Mouse (Mus musculus) intestine, postnatal 0 days (tissue): ENCODE measurements around the gene Ick. TPM values are rescaled to one million over a fixed set of nuclear protein-coding genes. Genes with fewer than 3 reads are reported as not detected.
"Not testable (repeated sequence)": the region's sequence is repeated elsewhere in the genome, so short reads cannot be mapped to it uniquely, and the experiment has no call there.

Source experiments
- ATAC-seq: fragments of 200-750 bp; cut with Nextera tagmentation; 2 replicates; pipeline ENCODE4 v1.8.0; 2017; ENCODE audit warnings: mild to moderate bottlenecking, moderate TSS enrichment, moderate library complexity
- H3K27ac ChIP-seq: fragments of 300-500 bp; sonication (generic); 2 replicates; pipeline ENCODE4 v1.5.1; 2014; ENCODE audit warnings: mild to moderate bottlenecking, low read depth, low read length, moderate library complexity
- H3K27me3 ChIP-seq: fragments of 300-500 bp; sonication (generic); replicated peaks from 2 replicates; pipeline ENCODE4 v1.6.1; 2014; ENCODE audit warnings: low read length, mixed read lengths; ENCODE audit not compliant: control insufficient read depth, insufficient read depth
- H3K36me3 ChIP-seq: fragments of 300-500 bp; sonication (generic); 2 replicates; pipeline ENCODE4 v1.6.1; 2014; ENCODE audit warnings: mild to moderate bottlenecking, moderate library complexity; ENCODE audit not compliant: control insufficient read depth, insufficient read depth
- H3K4me1 ChIP-seq: fragments of 300-500 bp; sonication (generic); replicated peaks from 2 replicates; pipeline ENCODE4 v1.6.1; 2014; ENCODE audit warnings: antibody characterized with exemption, low read length, mixed read lengths; ENCODE audit not compliant: control insufficient read depth, insufficient read depth
- H3K4me2 ChIP-seq: fragments of 300-500 bp; sonication (generic); replicated peaks from 2 replicates; pipeline ENCODE4 v1.6.1; 2014; ENCODE audit warnings: low read depth, mild to moderate bottlenecking, moderate library complexity
- H3K4me3 ChIP-seq: fragments of 300-500 bp; sonication (generic); 2 replicates; pipeline ENCODE4 v1.5.1; 2014; ENCODE audit warnings: low read depth, low read length
- H3K9ac ChIP-seq: fragments of 300-500 bp; sonication (generic); 2 replicates; pipeline ENCODE4 v1.6.1; 2014; ENCODE audit warnings: mild to moderate bottlenecking, low read depth, low read length
- H3K9me3 ChIP-seq: fragments of 300-500 bp; sonication (generic); 2 replicates; pipeline ENCODE4 v1.6.1; 2016; ENCODE audit warnings: mixed run types; ENCODE audit not compliant: control insufficient read depth
- CTCF ChIP-seq: sonication (generic); IDR thresholded peaks from 2 replicates; pipeline ENCODE4 v1.5.1; 2016; ENCODE audit warnings: low read depth, mild to moderate bottlenecking, control low read depth, antibody characterized with exemption, moderate library complexity
- WGBS: fragments of 180-500 bp; shearing (Covaris S2); extraction: QIAGEN DNeasy Blood & Tissue Kit; methylation state at CpG from one replicate; pipeline ENCODE4 v1.1.7; 2014; 5-methylcytosine and 5-hydroxymethylcytosine counted together
- polyA plus RNA-seq: library from polyadenylated mRNA; unstranded; fragments of >200 nt; fragmentation: Nextera tagmentation; extraction: Ambion mirVana; gene quantifications from 2 replicates; pipeline ENCODE4 v1.2.1, GENCODE M21; 2015

Ick gene
- polyA plus RNA-seq, 1 experiment from 2014 or later: 27.3 TPM

GRCm38 (mm10) chr9:78175277-78176200 is 66.5 kb downstream of the Ick start:
- no peaks in the 10 kb centered on the region for H3K9me3 ChIP-seq
- ATAC-seq: peak; percentile 97
- H3K27ac ChIP-seq: peak overlapping the region; percentile 99
- H3K4me1 ChIP-seq: no peaks in the 10 kb centered on the region; the same call in 1 of the 2 replicates
- H3K27me3 ChIP-seq: no peaks in the 10 kb centered on the region
- TF ChIP-seq CTCF: peak; percentile 22; the same call in 1 of the 2 replicates
- peak overlapping the region; percentile 75 for H3K9ac ChIP-seq
- H3K4me3 ChIP-seq: peak overlapping the region; percentile 59
- H3K4me2 ChIP-seq: peak overlapping the region; percentile 75
- under 1% methylated on average over 48 of the region's 58 CpGs for WGBS
- no peaks in the 10 kb centered on the region for H3K36me3 ChIP-seq

DNA sequence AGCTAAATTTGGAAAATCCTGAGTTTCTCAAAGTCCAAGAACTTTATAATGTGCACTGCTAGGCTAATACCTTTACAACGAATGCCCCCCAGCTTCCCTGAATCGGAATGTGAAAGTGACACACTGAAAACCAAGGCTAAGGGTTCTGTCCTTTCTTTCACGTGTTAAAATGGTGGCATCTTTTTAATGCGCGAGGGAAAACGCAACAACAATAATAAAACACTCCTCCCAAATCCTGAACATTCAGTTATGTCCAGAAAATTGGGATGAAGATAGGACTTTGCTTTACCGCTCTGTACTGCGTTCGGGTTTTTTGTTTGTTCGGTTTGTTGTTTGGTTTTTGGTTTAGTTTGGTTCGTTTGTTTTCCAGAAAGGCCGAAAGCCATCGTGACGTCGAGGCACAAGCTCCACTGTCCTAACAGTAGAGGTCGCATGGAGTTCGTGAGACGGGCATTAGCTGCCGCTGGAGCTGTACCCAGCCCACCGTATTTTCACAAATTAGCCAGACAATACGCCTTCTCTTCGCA is 67.3 kb downstream of the Ick start:
- H3K27ac ChIP-seq: peak overlapping the region; percentile 99
- peak; percentile 85 for TF ChIP-seq CTCF
- WGBS: under 1% methylated on average over 22 of the region's 22 CpGs

GRCm38 (mm10) chr9:78176831-78177230 is 67.8 kb downstream of the Ick start:
- peak overlapping the region; percentile 99 for H3K27ac ChIP-seq
- H3K4me2 ChIP-seq: peak overlapping the region; percentile 75
- H3K4me1 ChIP-seq: no peaks in the 10 kb centered on the region; the same call in 1 of the 2 replicates
- TF ChIP-seq CTCF: no peak
- no peaks in the 10 kb centered on the region for H3K27me3 ChIP-seq
- 12% methylated on average over 7 of the region's 7 CpGs for WGBS
- peak overlapping the region; percentile 75; the same call in 1 of the 2 replicates for H3K9ac ChIP-seq
- H3K36me3 ChIP-seq: no peaks in the 10 kb centered on the region
- ATAC-seq: peak; percentile 42
- no peaks in the 10 kb centered on the region for H3K9me3 ChIP-seq
- H3K4me3 ChIP-seq: peak overlapping the region; percentile 59

More for the DNA sequence above, 67.3 kb downstream of the Ick start:
- ATAC-seq: peak; percentile 43
- H3K9me3 ChIP-seq: no peaks in the 10 kb centered on the region
- peak overlapping the region; percentile 75 for H3K9ac ChIP-seq
- H3K4me1 ChIP-seq: no peaks in the 10 kb centered on the region; the same call in 1 of the 2 replicates
- H3K36me3 ChIP-seq: no peaks in the 10 kb centered on the region
- peak overlapping the region; percentile 75 for H3K4me2 ChIP-seq
- no peaks in the 10 kb centered on the region for H3K27me3 ChIP-seq
- H3K4me3 ChIP-seq: peak overlapping the region; percentile 59

GRCm38 (mm10) chr9:78178197-78178596 is 69.2 kb downstream of the Ick start:
- no peak for TF ChIP-seq CTCF
- H3K9ac ChIP-seq: no peak overlapping the region
- no peak for ATAC-seq
- no peaks in the 10 kb centered on the region for H3K9me3 ChIP-seq
- no peaks in the 10 kb centered on the region for H3K36me3 ChIP-seq
- H3K27me3 ChIP-seq: no peaks in the 10 kb centered on the region
- no peak overlapping the region for H3K4me3 ChIP-seq
- H3K4me2 ChIP-seq: no peak overlapping the region
- no peaks in the 10 kb centered on the region; the same call in 1 of the 2 replicates for H3K4me1 ChIP-seq
- 82% methylated on average over 5 of the region's 5 CpGs for WGBS
- no peak overlapping the region for H3K27ac ChIP-seq

- no peak for ATAC-seq
- H3K27ac ChIP-seq: no peak overlapping the region
- H3K4me1 ChIP-seq: no peaks in the 10 kb centered on the region; the same call in 1 of the 2 replicates
- H3K9ac ChIP-seq: no peak overlapping the region
- WGBS: 44% methylated on average over 2 of the region's 2 CpGs
- no peaks in the 10 kb centered on the region for H3K27me3 ChIP-seq
- no peak overlapping the region for H3K4me2 ChIP-seq
- no peaks in the 10 kb centered on the region for H3K36me3 ChIP-seq
- no peak overlapping the region for H3K4me3 ChIP-seq
- TF ChIP-seq CTCF: 0 out of 2 replicates have a peak, but pooled peaks have one; percentile 18
- no peaks in the 10 kb centered on the region for H3K9me3 ChIP-seq
Observed at GRCm38 (mm10) chr9:78179071-78179470, 70.1 kb downstream of the Ick start.

DNA sequence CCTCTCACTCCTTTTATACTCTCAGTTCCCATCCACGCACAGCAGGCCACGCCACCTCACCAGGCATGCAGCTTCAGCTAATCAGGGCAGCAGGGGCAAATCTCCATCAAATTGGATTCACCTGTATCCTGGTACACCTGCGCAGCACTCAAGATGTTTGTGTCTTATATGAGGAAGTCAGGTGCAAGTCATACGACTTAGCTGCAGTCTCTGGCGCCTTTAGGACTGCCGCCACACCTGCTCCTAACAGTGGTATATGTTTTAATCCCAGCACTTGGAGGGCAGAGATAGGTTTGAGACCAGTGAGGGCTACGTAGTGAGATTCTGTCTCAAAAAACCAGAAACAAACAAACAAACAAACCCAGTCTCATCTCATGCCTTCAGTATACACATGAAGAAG is 73.5 kb downstream of the Ick start, which contains the start of gene Gsta4:
Gene Gsta4 (plus strand): TSS at position 301 of the 400 bp plus-strand sequence.
- not testable (repeated sequence) for H3K9me3 ChIP-seq, H3K4me3 ChIP-seq, H3K9ac ChIP-seq, H3K27me3 ChIP-seq, H3K4me1 ChIP-seq, H3K27ac ChIP-seq, H3K36me3 ChIP-seq, H3K4me2 ChIP-seq, ATAC-seq
- WGBS: 95% methylated on average over 4 of the region's 7 CpGs
